Mouse (Mus musculus): ENCODE measurements around the gene Acaca. TPM values are rescaled to one million over a fixed set of nuclear protein-coding genes. Genes with fewer than 3 reads are reported as not detected.

The Acaca gene
- polyA plus RNA-seq, 1 experiment, result 28.0 TPM

DNA sequence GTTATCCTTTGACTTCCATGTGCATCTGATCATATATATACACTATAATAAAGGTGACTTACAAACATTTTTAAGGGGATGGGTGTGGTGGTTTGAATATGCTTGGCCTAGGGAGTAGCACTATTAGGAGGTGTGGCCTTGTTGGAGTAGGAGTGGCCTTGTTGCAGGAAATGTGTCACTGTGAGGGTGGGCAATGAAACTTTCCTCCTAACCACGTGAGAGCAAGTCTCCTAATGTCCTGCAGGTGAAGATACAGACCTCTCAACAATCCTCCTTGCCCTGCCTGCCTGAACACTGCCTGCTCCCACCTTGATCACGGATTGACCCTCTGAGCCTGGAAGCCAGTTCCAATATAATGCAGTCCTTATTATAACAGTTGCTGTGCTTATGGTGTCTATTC, 22.3 kb upstream of the Acaca start:
- no peak overlapping the region for H3K27ac ChIP-seq (ENCODE audit: insufficient read depth, low read length)
- H3K4me3 ChIP-seq (ENCODE audit: insufficient read depth, low read length), result no peak overlapping the region
- no peak for TF ChIP-seq POLR2A (IDR thresholded peaks at IDR 0.05; ENCODE audit: extremely low read depth, insufficient read depth, low read length)
- TF ChIP-seq CTCF (IDR thresholded peaks at IDR 0.05; ENCODE audit: extremely low read depth, insufficient read depth, low read length), result no peak
- H3K4me1 ChIP-seq (ENCODE audit: control insufficient read depth, insufficient read depth, low read length), result no peaks in the 10 kb centered on the region

- H3K4me3 ChIP-seq (ENCODE audit: insufficient read depth, low read length), result no peak overlapping the region
- H3K4me1 ChIP-seq (ENCODE audit: control insufficient read depth, insufficient read depth, low read length), result peaks cover 4% of the 10 kb centered on the region; the same call in 1 of the 2 replicates
- no peak for TF ChIP-seq CTCF (IDR thresholded peaks at IDR 0.05; ENCODE audit: extremely low read depth, insufficient read depth, low read length)
- no peak for TF ChIP-seq POLR2A (IDR thresholded peaks at IDR 0.05; ENCODE audit: extremely low read depth, insufficient read depth, low read length)
- peak overlapping the region; percentile 67; the same call in 1 of the 2 replicates for H3K27ac ChIP-seq (ENCODE audit: insufficient read depth, low read length)
Observed at GRCm38 (mm10) chr11:84113623-84114022, 15.8 kb upstream of the Acaca start.

DNA sequence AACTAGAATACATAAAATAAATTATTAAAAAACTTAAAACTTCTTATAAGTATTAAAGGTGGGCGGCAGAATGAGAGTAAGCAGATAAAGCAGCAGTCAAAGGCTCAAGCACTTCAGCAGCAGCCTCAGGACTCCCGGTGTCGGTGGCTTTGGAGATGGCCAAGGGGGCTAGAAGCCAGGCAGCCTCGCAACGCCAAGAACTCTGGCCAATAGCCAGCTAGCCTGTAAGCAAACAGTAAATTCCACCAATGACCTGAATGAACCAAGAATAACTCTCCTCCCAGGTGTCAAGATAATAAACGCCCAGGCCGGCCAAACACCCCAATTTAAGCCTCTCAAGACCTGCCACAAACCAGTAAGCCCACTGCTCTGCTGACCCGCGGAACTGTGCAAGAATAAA, 13.8 kb upstream of the Acaca start:
- no peak overlapping the region for H3K4me3 ChIP-seq (ENCODE audit: insufficient read depth, low read length)
- H3K4me1 ChIP-seq (ENCODE audit: control insufficient read depth, insufficient read depth, low read length), result peaks cover 4% of the 10 kb centered on the region; the same call in 1 of the 2 replicates
- no peak overlapping the region for H3K27ac ChIP-seq (ENCODE audit: insufficient read depth, low read length)
- TF ChIP-seq POLR2A (IDR thresholded peaks at IDR 0.05; ENCODE audit: extremely low read depth, insufficient read depth, low read length), result no peak
- TF ChIP-seq CTCF (IDR thresholded peaks at IDR 0.05; ENCODE audit: extremely low read depth, insufficient read depth, low read length), result no peak

DNA sequence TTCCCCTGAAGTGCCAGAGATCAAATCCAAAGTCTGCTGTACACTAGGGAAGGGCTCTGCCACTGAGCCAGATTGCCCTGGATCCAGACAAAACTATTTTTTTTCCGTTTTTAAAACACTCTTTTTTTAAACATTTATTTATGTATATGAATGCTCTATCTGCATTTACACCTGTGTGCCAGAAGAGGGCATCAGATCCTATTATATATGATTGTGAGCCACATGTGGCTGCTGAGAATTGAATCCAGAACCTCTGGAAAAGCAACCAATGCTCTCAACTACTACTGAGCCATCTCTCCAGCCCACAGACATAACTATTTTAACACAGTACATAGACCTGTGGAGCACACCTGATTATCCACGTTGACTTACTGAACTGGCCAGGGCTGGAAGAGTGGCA, 13.3 kb upstream of the Acaca start:
- H3K4me3 ChIP-seq (ENCODE audit: insufficient read depth, low read length), result no peak overlapping the region

GRCm38 (mm10) chr11:84117431-84117830, 12.0 kb upstream of the Acaca start:
- H3K27ac ChIP-seq (ENCODE audit: insufficient read depth, low read length), result no peak overlapping the region
- no peak overlapping the region for H3K4me3 ChIP-seq (ENCODE audit: insufficient read depth, low read length)
- TF ChIP-seq POLR2A (IDR thresholded peaks at IDR 0.05; ENCODE audit: extremely low read depth, insufficient read depth, low read length), result no peak
- TF ChIP-seq CTCF (IDR thresholded peaks at IDR 0.05; ENCODE audit: extremely low read depth, insufficient read depth, low read length), result no peak
- peaks cover 4% of the 10 kb centered on the region; the same call in 1 of the 2 replicates for H3K4me1 ChIP-seq (ENCODE audit: control insufficient read depth, insufficient read depth, low read length)

More for the DNA sequence above, 13.3 kb upstream of the Acaca start:
- TF ChIP-seq POLR2A (IDR thresholded peaks at IDR 0.05; ENCODE audit: extremely low read depth, insufficient read depth, low read length) (no peak), CTCF (IDR thresholded peaks at IDR 0.05; ENCODE audit: extremely low read depth, insufficient read depth, low read length) (no peak)
- peaks cover 4% of the 10 kb centered on the region; the same call in 1 of the 2 replicates for H3K4me1 ChIP-seq (ENCODE audit: control insufficient read depth, insufficient read depth, low read length)
- H3K27ac ChIP-seq (ENCODE audit: insufficient read depth, low read length), result no peak overlapping the region

GRCm38 (mm10) chr11:84121051-84121956, 8.2 kb upstream of the Acaca start:
- peak overlapping the region; percentile 29; the same call in 1 of the 2 replicates for H3K27ac ChIP-seq (ENCODE audit: insufficient read depth, low read length)
- TF ChIP-seq POLR2A (IDR thresholded peaks at IDR 0.05; ENCODE audit: extremely low read depth, insufficient read depth, low read length), result no peak
- no peak for TF ChIP-seq CTCF (IDR thresholded peaks at IDR 0.05; ENCODE audit: extremely low read depth, insufficient read depth, low read length)
- H3K4me3 ChIP-seq (ENCODE audit: insufficient read depth, low read length), result no peak overlapping the region
- no peaks in the 10 kb centered on the region; the same call in 1 of the 2 replicates for H3K4me1 ChIP-seq (ENCODE audit: control insufficient read depth, insufficient read depth, low read length)

DNA sequence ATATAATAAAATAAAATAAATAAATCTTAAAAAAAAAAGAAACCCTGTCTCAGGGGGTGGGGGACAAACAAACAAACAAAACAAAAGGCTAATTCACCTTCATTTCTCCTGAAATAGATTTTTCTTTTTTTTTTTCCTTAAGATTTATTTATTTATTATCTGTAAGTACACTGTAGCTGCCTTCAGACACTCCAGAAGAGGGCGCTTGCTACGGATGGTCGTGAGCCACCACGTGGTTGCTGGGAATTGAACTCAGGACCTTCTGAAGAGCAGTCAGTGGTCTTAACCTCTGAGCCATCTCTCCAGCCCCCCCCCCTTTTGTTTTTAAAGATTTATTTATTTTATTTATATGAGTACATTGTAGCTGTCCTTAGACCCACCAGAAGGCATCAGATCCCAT, 1.5 kb upstream of the Acaca start:
- TF ChIP-seq POLR2A (IDR thresholded peaks at IDR 0.05; ENCODE audit: extremely low read depth, insufficient read depth, low read length) (no peak), CTCF (IDR thresholded peaks at IDR 0.05; ENCODE audit: extremely low read depth, insufficient read depth, low read length) (no peak)
- Histone ChIP-seq H3K27ac (ENCODE audit: insufficient read depth, low read length) (no peak overlapping the region), H3K4me3 (ENCODE audit: insufficient read depth, low read length) (peak overlapping the region; percentile 75; the same call in 1 of the 2 replicates), H3K4me1 (ENCODE audit: control insufficient read depth, insufficient read depth, low read length) (peaks cover 3% of the 10 kb centered on the region; the same call in 1 of the 2 replicates)

DNA sequence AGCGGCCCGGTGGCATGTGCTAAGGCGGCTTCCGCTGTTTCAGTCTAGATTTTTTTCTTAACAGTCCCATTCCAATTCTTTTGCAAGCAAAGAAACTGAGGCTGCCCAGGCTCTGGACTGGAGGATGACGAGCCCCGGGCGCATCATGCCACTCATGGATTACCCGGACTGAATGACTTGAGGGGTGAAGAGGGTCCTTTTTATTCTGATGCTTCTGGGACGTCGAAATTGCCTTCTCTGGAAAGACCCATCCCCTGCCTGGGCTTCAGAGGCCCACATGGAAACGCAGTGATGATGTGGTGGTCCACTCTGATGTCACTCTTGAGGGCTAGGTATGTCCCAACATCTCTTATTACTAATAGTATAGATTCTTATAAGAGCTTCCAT, 320 bp downstream of the Acaca start:
- no peak overlapping the region for H3K27ac ChIP-seq (ENCODE audit: insufficient read depth, low read length)
- peak overlapping the region; percentile 75 for H3K4me3 ChIP-seq (ENCODE audit: insufficient read depth, low read length)
- TF ChIP-seq POLR2A (IDR thresholded peaks at IDR 0.05; ENCODE audit: extremely low read depth, insufficient read depth, low read length), result no peak
- no peak for TF ChIP-seq CTCF (IDR thresholded peaks at IDR 0.05; ENCODE audit: extremely low read depth, insufficient read depth, low read length)
- H3K4me1 ChIP-seq (ENCODE audit: control insufficient read depth, insufficient read depth, low read length), result peaks cover 3% of the 10 kb centered on the region; the same call in 1 of the 2 replicates

- no peak overlapping the region for H3K27ac ChIP-seq (ENCODE audit: insufficient read depth, low read length)
- H3K4me1 ChIP-seq (ENCODE audit: control insufficient read depth, insufficient read depth, low read length), result no peaks in the 10 kb centered on the region
- H3K4me3 ChIP-seq (ENCODE audit: insufficient read depth, low read length), result no peak overlapping the region
- TF ChIP-seq CTCF (IDR thresholded peaks at IDR 0.05; ENCODE audit: extremely low read depth, insufficient read depth, low read length), result no peak
- TF ChIP-seq POLR2A (IDR thresholded peaks at IDR 0.05; ENCODE audit: extremely low read depth, insufficient read depth, low read length), result no peak
Observed at GRCm38 (mm10) chr11:84134331-84134860, 4.9 kb downstream of the Acaca start.

Measured in cortical plate, adult 2 months (tissue).